Mouse (Mus musculus) right cerebral cortex, postnatal 10 days (tissue): Measurements from ENCODE around the gene Gm49322.
A peak's percentile ranks its signal among the peaks of the same experiment; 100 is the strongest.
"Not testable (repeated sequence)": the region's sequence is repeated elsewhere in the genome, so short reads cannot be mapped to it uniquely, and the experiment has no call there.

Experiments used
- DNase-seq, 2 experiments: peaks; one replicate each; pipeline ENCODE4 v3.0.0; 2021; ENCODE audit warnings: low spot score in 2 of 2

Gm49322 gene

GRCm38 (mm10) chr10:80605721-80606120 lies at the start of gene Gm49322:
Gene Gm49322, plus strand, starts transcription at chr10:80606021.
- DNase-seq = not testable (repeated sequence)

GRCm38 (mm10) chr10:80557346-80557965 lies 48.4 kb upstream of the Gm49322 start:
- DNase-seq = peak in 1 of 2 experiments; percentile 80

GRCm38 (mm10) chr10:80559431-80559830 lies 46.4 kb upstream of the Gm49322 start:
- no peak for DNase-seq

- DNase-seq = no peak
These were observed 45.2 kb upstream of the Gm49322 start for GRCm38 (mm10) chr10:80560621-80561020.

- peak; percentile 94 to 95 for DNase-seq
These were observed 44.5 kb upstream of the Gm49322 start, which contains the start of gene Rexo1 for GRCm38 (mm10) chr10:80561116-80561944. Gene Rexo1, minus strand, starts transcription at chr10:80561560.

- DNase-seq = peak; percentile 91 to 92
These were observed 39.3 kb upstream of the Gm49322 start for GRCm38 (mm10) chr10:80566375-80567092.

GRCm38 (mm10) chr10:80568876-80569275 lies 36.9 kb upstream of the Gm49322 start:
- peak in 1 of 2 experiments; percentile 40 for DNase-seq

- DNase-seq = peak; percentile 58 to 62
These were observed 36.2 kb upstream of the Gm49322 start for GRCm38 (mm10) chr10:80569664-80570066.

GRCm38 (mm10) chr10:80570419-80570818 lies 35.4 kb upstream of the Gm49322 start:
- DNase-seq = no peak

- peak in 1 of 2 experiments; percentile 60 for DNase-seq
These were observed 34.7 kb upstream of the Gm49322 start for GRCm38 (mm10) chr10:80570871-80571836.

- peak in 1 of 2 experiments; percentile 34 for DNase-seq
These were observed 33.3 kb upstream of the Gm49322 start for GRCm38 (mm10) chr10:80572477-80572876.

- peak; percentile 72 to 78 for DNase-seq
These were observed 31.9 kb upstream of the Gm49322 start for GRCm38 (mm10) chr10:80573944-80574343.

- peak in 1 of 2 experiments; percentile 63 for DNase-seq
These were observed 30.9 kb upstream of the Gm49322 start for GRCm38 (mm10) chr10:80574896-80575295.

GRCm38 (mm10) chr10:80575925-80576324 lies 29.9 kb upstream of the Gm49322 start:
- DNase-seq = peak; percentile 51 to 58

GRCm38 (mm10) chr10:80576351-80577194 lies 29.2 kb upstream of the Gm49322 start:
- peak; percentile 70 to 73 for DNase-seq

- DNase-seq = peak; percentile 98
These were observed 28.4 kb upstream of the Gm49322 start, which contains the start of gene Klf16 for GRCm38 (mm10) chr10:80577195-80578130. Gene Klf16, minus strand, starts transcription at chr10:80577321.

GRCm38 (mm10) chr10:80578131-80578750 lies 27.6 kb upstream of the Gm49322 start:
- DNase-seq = peak; percentile 81 to 86

- peak; percentile 63 to 66 for DNase-seq
These were observed 26.9 kb upstream of the Gm49322 start for GRCm38 (mm10) chr10:80578911-80579310.
